Mouse (Mus musculus) kidney, adult 2 months (tissue): ENCODE data around the gene Rab6b. TPM values are rescaled to one million over a fixed set of nuclear protein-coding genes. Genes with fewer than 3 reads are reported as not detected.
"Not testable (repeated sequence)": the region's sequence is repeated elsewhere in the genome, so short reads cannot be mapped to it uniquely, and the experiment has no call there.

Source experiments
- DNase-seq: peaks from one replicate; pipeline ENCODE4 v3.0.0; 2021
- H3K27ac ChIP-seq: fragments of 200-500 bp; 2 replicates; pipeline ENCODE4 v1.5.1; 2012; ENCODE audit warnings: low read depth, low read length, control low read depth, inconsistent platforms; ENCODE audit not compliant: insufficient read depth
- H3K27me3 ChIP-seq: fragments of 200-500 bp; replicated peaks from 2 replicates; pipeline ENCODE4 v1.6.1; 2012; ENCODE audit warnings: mild to moderate bottlenecking, moderate library complexity, low read length, inconsistent platforms; ENCODE audit not compliant: control insufficient read depth, insufficient read depth
- H3K36me3 ChIP-seq: fragments of 200-500 bp; 2 replicates; pipeline ENCODE4 v1.6.1; 2012; ENCODE audit warnings: mild to moderate bottlenecking, moderate library complexity, low read length, inconsistent platforms; ENCODE audit not compliant: control insufficient read depth, insufficient read depth
- H3K4me1 ChIP-seq: fragments of 200-500 bp; 2 replicates; pipeline ENCODE4 v1.6.1; 2011; ENCODE audit warnings: low read length; ENCODE audit not compliant: control insufficient read depth, insufficient read depth
- H3K4me3 ChIP-seq: fragments of 200-500 bp; 2 replicates; pipeline ENCODE4 v1.5.1; 2011; ENCODE audit warnings: mild to moderate bottlenecking, low read depth, low read length, control low read depth; ENCODE audit not compliant: insufficient read depth
- CTCF ChIP-seq: fragments of 200-500 bp; conservative IDR thresholded peaks from 2 replicates; pipeline ENCODE4 v1.5.1; 2011; ENCODE audit warnings: low read depth, mild to moderate bottlenecking, control low read depth, low read length, moderate library complexity, mixed read lengths; ENCODE audit not compliant: insufficient read depth, insufficient read length
- POLR2A ChIP-seq: fragments of 200-500 bp; IDR thresholded peaks from one replicate; pipeline ENCODE4 v1.6.1; 2011; ENCODE audit warnings: low read depth, low read length, control low read depth
- WGBS: fragments of 180-500 bp; shearing (Covaris S2); methylation state at CpG from one replicate; pipeline ENCODE4 v1.1.7; 2018; 5-methylcytosine and 5-hydroxymethylcytosine counted together
- polyA plus RNA-seq: library from polyadenylated mRNA; depleted of rRNA; stranded (reverse); fragments of >200 nt; gene quantifications from 2 replicates; pipeline ENCODE4 v1.2.3, GENCODE M21; 2012

The Rab6b gene
- polyA plus RNA-seq, 1 experiment: 3.8 TPM

DNA sequence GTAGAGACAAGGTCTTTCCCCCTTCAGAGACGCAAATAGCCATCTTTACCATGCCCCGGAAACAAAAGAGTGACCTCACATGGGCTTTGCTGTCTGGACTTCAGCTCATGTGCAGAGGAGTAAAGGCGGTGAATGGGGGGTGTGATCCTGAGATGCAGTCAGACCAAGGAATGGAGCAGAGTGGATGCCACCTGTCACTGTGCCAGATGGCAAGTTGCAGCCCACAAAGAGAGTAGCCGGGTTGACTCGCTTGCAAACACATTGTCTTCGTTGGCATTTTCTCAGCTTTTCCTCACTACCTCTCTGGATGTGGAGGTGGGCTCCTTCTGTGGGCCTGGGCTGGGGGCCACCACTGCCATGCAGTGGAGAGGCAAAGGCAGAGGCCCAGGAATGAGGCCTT is 24.9 kb upstream of the Rab6b start:
- no peaks in the 10 kb centered on the region for H3K27me3 ChIP-seq
- no peak for DNase-seq
- 93% methylated on average over 6 of the region's 6 CpGs for WGBS
- no peaks in the 10 kb centered on the region for H3K36me3 ChIP-seq
- H3K4me1 ChIP-seq: peaks cover 14% of the 10 kb centered on the region
- no peak overlapping the region for H3K4me3 ChIP-seq
- H3K27ac ChIP-seq: no peak overlapping the region
- no peak for TF ChIP-seq POLR2A
- TF ChIP-seq CTCF: no peak

DNA sequence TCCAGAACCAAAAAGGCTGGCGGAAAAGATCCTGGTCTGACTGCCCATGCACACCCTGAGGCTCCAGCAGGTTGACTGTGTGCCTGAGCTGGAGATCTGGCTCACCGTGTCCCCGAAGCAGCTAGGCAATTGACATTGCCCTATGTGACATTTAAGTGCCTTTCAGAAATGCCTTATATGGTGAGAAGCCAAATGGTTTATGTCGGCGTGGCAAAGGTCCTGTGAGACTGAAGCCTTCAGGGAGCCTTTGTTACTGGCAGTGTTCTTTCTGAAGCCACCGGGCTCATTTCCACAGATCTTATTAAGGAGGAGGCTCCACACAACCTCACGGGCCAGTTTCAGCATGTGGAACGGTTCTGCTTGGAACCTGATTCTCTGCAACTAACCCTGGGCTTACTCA is 24.3 kb upstream of the Rab6b start:
- Histone ChIP-seq H3K4me1 (peaks cover 14% of the 10 kb centered on the region), H3K36me3 (no peaks in the 10 kb centered on the region), H3K4me3 (no peak overlapping the region), H3K27ac (peak overlapping the region; percentile 14; the same call in 1 of the 2 replicates), H3K27me3 (no peaks in the 10 kb centered on the region)
- 50% methylated on average over 8 of the region's 8 CpGs for WGBS
- no peak for TF ChIP-seq POLR2A
- TF ChIP-seq CTCF: no peak
- peak; percentile 56 for DNase-seq

DNA sequence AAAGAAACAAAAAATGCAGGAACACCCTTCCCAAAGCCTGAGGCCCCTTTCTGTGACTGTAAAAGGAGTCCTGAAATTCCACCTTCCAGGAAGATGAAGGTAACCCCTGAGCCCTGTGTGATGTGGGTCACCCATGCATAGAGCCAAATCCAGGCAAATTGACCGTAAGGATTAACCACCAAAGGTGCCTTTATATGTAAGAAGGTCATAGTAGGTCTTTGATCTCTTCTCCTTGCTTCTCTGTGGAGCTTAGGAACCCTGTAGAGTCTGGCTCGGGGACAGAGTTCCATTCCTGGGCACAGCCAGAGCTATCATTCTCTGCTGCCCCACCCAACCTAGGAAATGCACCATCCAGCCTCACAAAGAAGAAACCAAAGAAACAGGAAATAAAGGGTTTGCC is 22.9 kb upstream of the Rab6b start:
- H3K4me3 ChIP-seq: no peak overlapping the region
- TF ChIP-seq CTCF: no peak
- no peak for TF ChIP-seq POLR2A
- H3K27me3 ChIP-seq: no peaks in the 10 kb centered on the region
- H3K27ac ChIP-seq: no peak overlapping the region
- 82% methylated on average over 2 of the region's 2 CpGs for WGBS
- DNase-seq: no peak
- peaks cover 14% of the 10 kb centered on the region for H3K4me1 ChIP-seq
- H3K36me3 ChIP-seq: no peaks in the 10 kb centered on the region

DNA sequence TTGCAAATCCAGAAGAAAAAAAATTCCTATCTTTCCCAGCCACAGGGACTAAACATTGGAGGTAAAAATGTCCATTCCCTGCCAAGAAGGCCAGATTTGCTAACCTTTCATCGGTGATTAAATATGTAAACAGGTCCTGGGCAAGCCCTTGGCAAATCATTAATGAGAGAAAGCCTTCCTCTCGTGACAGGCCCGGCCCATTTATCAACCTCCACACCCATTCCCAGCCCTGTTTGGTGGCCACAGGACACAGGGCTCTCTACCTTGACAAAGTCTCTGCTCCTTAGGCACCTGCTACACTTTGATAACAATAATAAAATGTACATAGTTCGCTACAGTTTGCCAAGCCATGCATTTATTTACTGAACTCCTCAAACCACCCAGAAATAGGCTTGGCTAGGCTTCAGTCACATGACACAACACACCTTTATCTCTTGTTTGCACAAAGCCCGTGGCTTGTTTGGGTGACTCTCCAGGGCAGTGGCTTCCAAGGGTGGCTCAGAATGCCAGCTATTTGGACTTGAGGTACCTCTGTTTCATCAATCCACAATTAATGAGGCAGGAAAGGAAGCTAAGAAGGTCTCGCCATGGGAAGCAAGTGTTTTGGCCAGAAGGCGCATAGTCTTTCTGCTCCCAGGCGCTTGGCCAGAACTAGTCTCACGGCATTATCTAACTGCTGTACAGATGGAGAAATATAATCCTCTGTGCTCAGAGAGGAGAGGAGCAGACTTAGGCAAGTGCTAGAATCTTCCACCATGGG is 21.3 kb upstream of the Rab6b start:
- peak overlapping the region; percentile 15 for H3K27ac ChIP-seq
- 36% methylated on average over 9 of the region's 9 CpGs for WGBS
- peak; percentile 93 for DNase-seq

DNA sequence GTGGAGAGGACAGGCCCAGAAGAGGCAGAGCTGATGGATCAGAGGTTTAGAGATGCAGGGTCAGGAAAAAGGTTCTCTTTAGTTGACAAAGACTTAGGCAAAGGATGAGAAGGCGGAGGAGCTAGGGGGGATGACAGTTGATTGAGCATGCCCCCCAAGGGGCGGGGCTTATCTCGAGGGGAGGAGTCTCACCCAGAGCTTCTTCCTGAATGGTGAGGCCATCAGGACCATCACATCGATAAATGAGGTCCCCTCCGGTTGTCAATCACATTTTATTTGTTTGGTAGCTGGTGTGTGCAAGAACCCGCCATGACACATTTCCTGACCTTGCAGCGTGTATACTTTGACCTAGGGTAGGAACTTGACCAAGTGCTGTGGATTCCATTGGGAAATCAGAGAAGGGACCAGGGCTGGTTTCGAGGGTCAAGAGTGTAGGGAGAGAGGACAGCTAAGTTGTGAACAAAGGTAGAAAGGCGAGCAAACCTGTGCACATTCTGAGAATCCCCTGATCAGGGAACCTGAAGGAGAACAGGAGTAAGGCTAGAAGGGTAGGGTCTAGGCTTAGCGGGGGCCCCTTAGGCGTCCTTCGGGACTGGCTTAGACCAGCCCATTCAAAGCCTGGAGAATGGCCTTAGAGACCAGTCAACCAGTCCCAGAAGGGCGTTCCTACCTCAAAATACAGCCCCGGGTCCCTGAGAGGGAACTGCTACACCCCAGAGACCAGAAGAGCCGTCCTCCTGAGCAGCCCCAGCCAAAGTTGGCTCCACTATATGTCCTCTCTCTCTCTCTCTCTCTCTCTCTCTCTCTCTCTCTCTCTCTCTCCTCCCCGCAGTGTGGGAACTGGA is 20.3 kb upstream of the Rab6b start:
- 82% methylated on average over 16 of the region's 16 CpGs for WGBS
- Histone ChIP-seq H3K36me3 (no peaks in the 10 kb centered on the region), H3K4me3 (no peak overlapping the region), H3K4me1 (peaks cover 14% of the 10 kb centered on the region), H3K27ac (no peak overlapping the region), H3K27me3 (no peaks in the 10 kb centered on the region)
- DNase-seq: no peak
- TF ChIP-seq POLR2A: no peak
- TF ChIP-seq CTCF: no peak

More for the DNA sequence above, 21.3 kb upstream of the Rab6b start:
- Histone ChIP-seq H3K36me3 (no peaks in the 10 kb centered on the region), H3K27me3 (no peaks in the 10 kb centered on the region), H3K4me1 (peaks cover 14% of the 10 kb centered on the region), H3K4me3 (no peak overlapping the region)
- no peak for TF ChIP-seq CTCF
- TF ChIP-seq POLR2A: no peak

DNA sequence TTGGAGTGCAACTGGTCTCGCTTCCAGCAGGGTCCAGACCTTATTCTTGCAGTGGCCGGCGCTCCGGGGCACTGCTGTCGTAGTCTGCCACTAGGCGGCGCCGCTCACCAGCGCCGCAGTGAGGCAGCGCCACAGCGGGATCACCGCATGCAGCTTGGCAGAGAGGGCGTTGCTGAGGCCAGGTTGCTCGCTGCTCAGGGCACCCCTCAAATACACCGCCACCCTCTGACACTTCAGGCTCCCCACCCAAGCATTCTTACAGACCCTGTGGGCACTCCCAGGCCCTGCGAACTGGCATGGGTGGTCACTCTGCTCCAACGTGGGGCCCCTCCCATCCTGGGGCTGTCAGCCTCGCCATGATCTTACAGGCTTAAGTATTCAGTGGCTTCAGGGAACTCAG is 19.3 kb upstream of the Rab6b start:
- peak; percentile 82 for DNase-seq
- Histone ChIP-seq H3K27ac (peak overlapping the region; percentile 55; the same call in 1 of the 2 replicates), H3K4me3 (peak overlapping the region; percentile 44), H3K27me3 (no peaks in the 10 kb centered on the region), H3K4me1 (peaks cover 14% of the 10 kb centered on the region), H3K36me3 (no peaks in the 10 kb centered on the region)
- under 1% methylated on average over 19 of the region's 19 CpGs for WGBS
- TF ChIP-seq CTCF (peak; percentile 89), POLR2A (no peak)

DNA sequence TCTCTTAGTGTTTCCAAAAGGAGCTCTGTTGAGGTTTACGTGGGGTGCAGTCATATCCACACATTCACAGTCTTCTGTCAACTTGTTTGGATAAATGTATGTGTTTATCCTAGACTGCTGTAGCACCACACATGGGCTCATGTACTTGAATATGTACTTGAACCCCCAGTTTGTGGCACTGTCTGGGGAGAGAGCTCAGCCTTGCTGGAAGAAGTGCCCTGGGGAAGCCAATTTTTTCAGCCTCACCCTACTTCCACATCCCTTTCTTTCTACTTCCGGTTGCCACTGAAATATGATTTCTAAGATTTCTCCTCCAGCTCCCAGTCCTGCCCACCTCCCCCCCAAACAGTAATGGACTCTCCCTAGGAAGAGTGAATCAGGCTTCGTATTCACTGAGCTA is 17.9 kb upstream of the Rab6b start:
- no peak overlapping the region for H3K4me3 ChIP-seq
- WGBS: 90% methylated on average over 3 of the region's 3 CpGs
- no peak for DNase-seq
- H3K27me3 ChIP-seq: no peaks in the 10 kb centered on the region
- H3K27ac ChIP-seq: no peak overlapping the region
- TF ChIP-seq CTCF: no peak
- no peak for TF ChIP-seq POLR2A
- H3K4me1 ChIP-seq: peaks cover 14% of the 10 kb centered on the region
- H3K36me3 ChIP-seq: no peaks in the 10 kb centered on the region

DNA sequence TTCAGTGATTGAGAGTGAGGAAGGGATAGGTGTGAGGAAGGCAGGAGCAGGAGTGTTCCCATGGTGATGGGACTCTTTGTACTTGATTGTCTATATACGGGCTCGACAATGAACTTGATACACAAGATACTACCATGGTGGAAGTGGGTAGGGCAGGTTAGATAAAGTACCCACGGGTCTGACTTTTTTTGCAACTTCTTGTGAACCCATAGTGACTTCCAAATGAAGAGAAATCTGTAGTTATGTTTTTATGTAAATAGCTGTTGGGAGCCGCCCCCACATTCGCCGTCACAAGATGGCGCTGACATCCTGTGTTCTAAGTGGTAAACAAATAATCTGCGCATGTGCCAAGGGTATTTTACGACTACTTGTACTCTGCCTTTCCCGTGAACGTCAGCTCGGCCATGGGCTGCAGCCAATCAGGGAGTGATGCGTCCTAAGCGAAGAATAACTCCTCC is 3.2 kb upstream of the Rab6b start:
- WGBS: 21% methylated on average over 10 of the region's 14 CpGs
- H3K27ac ChIP-seq: peak overlapping the region; percentile 99
- H3K4me3 ChIP-seq: peak overlapping the region; percentile 56

More for the DNA sequence above, 3.2 kb upstream of the Rab6b start:
- not testable (repeated sequence) for DNase-seq, H3K4me1 ChIP-seq, H3K36me3 ChIP-seq, H3K27me3 ChIP-seq
